Mouse (Mus musculus): ENCODE results near the gene Kifc5b. TPM values are rescaled to one million over a fixed set of nuclear protein-coding genes. Genes with fewer than 3 reads are reported as not detected.
A peak's percentile ranks its signal among the peaks of the same experiment; 100 is the strongest.
"Not testable (repeated sequence)": the region's sequence is repeated elsewhere in the genome, so short reads cannot be mapped to it uniquely, and the experiment has no call there.

Gene Kifc5b
- polyA plus RNA-seq, 1 experiment from 2014 or later = 5.3 TPM

DNA sequence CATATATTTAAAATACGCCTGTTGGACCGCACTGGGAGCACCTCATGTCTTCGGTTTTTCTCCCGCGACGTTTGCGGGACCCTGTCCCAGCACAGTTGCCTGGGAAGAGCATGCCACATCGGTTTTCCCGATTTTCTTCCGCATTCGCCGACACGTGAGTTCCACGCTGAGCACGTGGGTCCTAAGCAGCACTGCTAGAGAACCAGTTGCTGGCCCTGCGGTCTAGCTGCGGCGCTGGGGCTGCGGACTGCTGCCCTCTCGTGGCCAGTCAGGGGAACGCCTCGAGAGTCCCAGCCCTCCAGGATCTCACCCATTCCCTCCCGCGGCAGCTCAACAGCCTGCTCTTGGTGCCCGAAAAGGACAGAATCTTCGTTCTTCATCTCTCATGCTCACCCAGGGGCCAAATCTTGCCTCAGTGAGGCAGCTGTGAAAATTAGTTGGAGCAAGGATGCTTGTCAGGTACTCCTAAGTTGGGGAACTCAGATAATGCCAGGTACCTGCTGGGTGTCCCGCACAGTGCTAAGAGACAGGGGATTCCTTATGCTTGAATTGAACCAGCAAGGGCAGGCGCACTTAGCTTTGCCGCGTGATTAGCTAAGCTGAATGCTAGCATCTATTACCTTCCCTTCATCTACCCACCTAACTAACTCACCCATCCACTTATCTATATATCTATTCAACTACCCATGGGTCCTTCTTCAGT, 30.7 kb upstream of the Kifc5b start:
- 8% methylated on average over 30 of the region's 30 CpGs for WGBS

DNA sequence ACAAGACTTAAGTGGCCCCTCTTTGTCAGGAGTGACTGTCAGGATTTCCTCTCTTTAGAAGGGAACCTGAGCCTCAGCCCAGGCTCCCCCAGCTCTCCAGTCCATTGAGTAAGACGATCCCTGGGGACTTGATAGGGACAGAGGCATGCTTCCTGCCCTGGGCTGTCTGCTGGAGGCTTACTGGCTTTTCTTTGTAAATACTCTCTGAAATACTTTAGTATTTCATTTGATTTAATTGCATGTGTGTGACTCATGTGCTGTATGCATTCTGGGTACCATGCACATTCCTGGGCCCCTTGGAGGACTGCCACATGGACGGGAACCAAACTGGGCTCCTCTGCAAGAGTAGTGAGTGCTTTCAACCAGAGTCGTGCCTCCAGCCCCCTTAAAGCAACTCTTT, 29.0 kb upstream of the Kifc5b start:
- no peaks in the 10 kb centered on the region for H3K27me3 ChIP-seq
- 0 out of 2 replicates have a peak overlapping the region, but pooled peaks have one; percentile 7 for H3K9ac ChIP-seq
- H3K4me3 ChIP-seq = no peak overlapping the region
- H3K4me1 ChIP-seq (replicated peaks) = peaks cover 67% of the 10 kb centered on the region
- ATAC-seq (replicated peaks; ENCODE audit: insufficient number of reproducible peaks, insufficient read depth, low FRiP score, low read depth) = no peak
- WGBS = 10% methylated on average over 3 of the region's 3 CpGs
- H3K36me3 ChIP-seq = no peaks in the 10 kb centered on the region
- H3K9me3 ChIP-seq (replicated peaks) = no peaks in the 10 kb centered on the region
- H3K4me2 ChIP-seq = peak overlapping the region; percentile 19; the same call in 1 of the 2 replicates
- H3K27ac ChIP-seq = peak overlapping the region; percentile 78

More for the DNA sequence above, 30.7 kb upstream of the Kifc5b start:
- peak; percentile 74 for ATAC-seq (replicated peaks; ENCODE audit: insufficient number of reproducible peaks, insufficient read depth, low FRiP score, low read depth)
- Histone ChIP-seq H3K9me3 (replicated peaks) (no peaks in the 10 kb centered on the region), H3K27me3 (no peaks in the 10 kb centered on the region), H3K9ac (peak overlapping the region; percentile 54), H3K4me3 (peak overlapping the region; percentile 49), H3K36me3 (no peaks in the 10 kb centered on the region), H3K4me1 (replicated peaks) (peaks cover 50% of the 10 kb centered on the region), H3K4me2 (peak overlapping the region; percentile 78), H3K27ac (peak overlapping the region; percentile 93)

DNA sequence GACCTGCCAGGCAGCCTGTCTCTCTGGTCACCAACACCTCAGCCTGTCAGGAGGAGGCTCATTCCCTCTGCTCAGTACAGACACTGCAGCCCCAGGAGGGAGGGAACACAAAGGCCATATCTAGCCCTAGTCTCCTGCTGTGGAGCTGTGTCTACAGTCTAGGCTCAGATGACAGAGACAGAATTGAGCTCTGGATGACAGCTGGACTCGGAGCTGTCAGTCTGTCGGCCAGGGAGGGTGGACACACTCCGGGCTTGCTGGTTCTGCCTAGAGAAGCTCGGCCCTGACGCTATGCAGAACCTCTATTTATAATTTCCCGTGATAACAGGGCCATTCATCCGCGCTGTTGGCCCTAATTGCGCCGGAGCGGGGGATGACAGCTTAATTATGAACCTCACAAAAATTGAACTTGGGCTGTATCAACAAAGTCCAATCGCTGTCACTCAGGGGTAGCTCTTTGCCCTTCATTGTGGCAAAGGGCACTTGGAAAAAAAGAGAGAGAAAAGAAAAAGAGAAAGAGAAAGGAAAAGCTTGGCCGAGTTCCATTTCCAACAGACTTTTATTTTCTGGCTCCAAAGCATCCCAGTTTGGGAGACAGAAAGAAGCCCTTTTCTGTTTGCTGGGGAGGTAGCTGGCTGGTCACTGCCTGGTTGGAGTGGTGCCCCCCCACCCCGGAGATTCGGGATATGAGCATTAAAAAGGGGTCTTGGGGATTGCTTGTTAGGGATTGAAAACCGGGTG, 24.1 kb upstream of the Kifc5b start:
- no peaks in the 10 kb centered on the region for H3K9me3 ChIP-seq (replicated peaks)
- peak overlapping the region; percentile 46 for H3K9ac ChIP-seq
- peak; percentile 92 for ATAC-seq (replicated peaks; ENCODE audit: insufficient number of reproducible peaks, insufficient read depth, low FRiP score, low read depth)
- H3K27me3 ChIP-seq = no peaks in the 10 kb centered on the region
- peak overlapping the region; percentile 53 for H3K4me2 ChIP-seq
- peak overlapping the region; percentile 32 for H3K4me3 ChIP-seq
- H3K27ac ChIP-seq = peak overlapping the region; percentile 96
- 22% methylated on average over 16 of the region's 16 CpGs for WGBS
- H3K36me3 ChIP-seq = no peaks in the 10 kb centered on the region
- H3K4me1 ChIP-seq (replicated peaks) = peaks cover 51% of the 10 kb centered on the region

DNA sequence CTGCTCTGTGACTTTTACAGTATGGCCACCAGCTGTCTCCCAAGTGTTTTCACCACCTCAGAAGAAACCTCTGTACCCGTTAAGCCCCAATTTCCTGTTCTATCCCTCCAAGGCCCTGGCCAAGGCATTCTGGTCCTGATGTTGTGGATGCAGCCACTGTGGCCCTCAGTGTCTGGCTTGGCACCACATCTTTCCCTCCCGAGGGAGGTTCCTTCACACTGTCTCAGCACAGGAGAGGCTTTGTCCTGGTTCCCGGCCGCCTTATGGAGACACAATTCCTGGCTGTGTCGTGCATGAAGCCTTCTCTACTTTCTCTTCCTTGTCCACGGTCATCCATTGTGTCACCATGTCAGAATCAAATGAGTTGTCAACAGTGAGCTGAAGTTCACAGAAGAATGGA, 23.4 kb upstream of the Kifc5b start:
- Histone ChIP-seq H3K36me3 (no peaks in the 10 kb centered on the region), H3K27ac (peak overlapping the region; percentile 96), H3K27me3 (no peaks in the 10 kb centered on the region), H3K4me3 (no peak overlapping the region), H3K4me1 (replicated peaks) (peaks cover 44% of the 10 kb centered on the region), H3K9me3 (replicated peaks) (no peaks in the 10 kb centered on the region), H3K9ac (no peak overlapping the region), H3K4me2 (peak overlapping the region; percentile 53)
- WGBS = 36% methylated on average over 6 of the region's 6 CpGs
- no peak for ATAC-seq (replicated peaks; ENCODE audit: insufficient number of reproducible peaks, insufficient read depth, low FRiP score, low read depth)

DNA sequence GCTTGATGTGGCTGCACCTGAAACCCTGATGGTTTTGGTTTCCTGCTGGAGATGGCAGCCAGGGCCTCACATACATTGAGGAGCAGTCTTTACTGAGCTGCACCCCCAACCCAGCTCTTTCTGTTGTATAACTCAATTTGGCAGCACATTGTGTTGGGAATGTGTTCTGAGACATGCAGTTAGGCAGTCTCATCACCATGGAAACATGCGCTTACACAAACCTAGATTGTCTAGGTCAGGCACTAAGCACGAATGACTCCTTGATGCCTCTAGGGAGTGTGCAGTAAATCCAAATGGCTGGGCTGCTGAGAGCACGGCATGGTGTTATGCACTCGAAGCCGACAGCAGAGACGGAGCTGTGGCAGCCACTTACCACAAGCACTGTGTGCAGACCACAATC, 22.5 kb upstream of the Kifc5b start:
- no peaks in the 10 kb centered on the region for H3K27me3 ChIP-seq
- H3K4me2 ChIP-seq = no peak overlapping the region
- peaks cover 40% of the 10 kb centered on the region for H3K4me1 ChIP-seq (replicated peaks)
- no peak overlapping the region for H3K4me3 ChIP-seq
- no peaks in the 10 kb centered on the region for H3K36me3 ChIP-seq
- H3K27ac ChIP-seq = peak overlapping the region; percentile 96
- no peak for ATAC-seq (replicated peaks; ENCODE audit: insufficient number of reproducible peaks, insufficient read depth, low FRiP score, low read depth)
- 61% methylated on average over 6 of the region's 6 CpGs for WGBS
- no peaks in the 10 kb centered on the region for H3K9me3 ChIP-seq (replicated peaks)
- no peak overlapping the region for H3K9ac ChIP-seq

DNA sequence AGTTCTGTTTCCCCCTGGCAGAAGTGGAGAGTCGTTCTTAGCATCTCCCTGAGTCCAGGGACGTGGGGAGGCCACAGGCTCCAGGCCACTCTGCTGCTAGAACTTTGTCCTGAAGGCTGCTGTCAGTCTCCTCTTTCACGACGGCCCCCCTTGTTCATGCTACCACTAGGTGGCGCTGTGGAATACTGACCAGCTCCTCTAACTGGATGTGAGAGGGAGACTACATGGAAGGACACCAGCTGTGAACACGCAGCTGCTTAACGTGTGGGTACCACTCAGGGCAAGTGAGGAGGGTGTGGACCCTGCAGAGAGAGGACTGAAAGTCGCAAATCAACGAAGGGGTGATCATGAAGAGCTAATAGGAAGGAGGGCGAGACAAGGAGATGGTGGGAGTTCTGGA, 21.3 kb upstream of the Kifc5b start:
- peaks cover 40% of the 10 kb centered on the region for H3K4me1 ChIP-seq (replicated peaks)
- 26% methylated on average over 10 of the region's 10 CpGs for WGBS
- no peak overlapping the region for H3K9ac ChIP-seq
- H3K27me3 ChIP-seq = no peaks in the 10 kb centered on the region
- no peak overlapping the region for H3K4me3 ChIP-seq
- no peak overlapping the region for H3K4me2 ChIP-seq
- no peak for ATAC-seq (replicated peaks; ENCODE audit: insufficient number of reproducible peaks, insufficient read depth, low FRiP score, low read depth)
- H3K9me3 ChIP-seq (replicated peaks) = no peaks in the 10 kb centered on the region
- H3K36me3 ChIP-seq = no peaks in the 10 kb centered on the region
- H3K27ac ChIP-seq = no peak overlapping the region

DNA sequence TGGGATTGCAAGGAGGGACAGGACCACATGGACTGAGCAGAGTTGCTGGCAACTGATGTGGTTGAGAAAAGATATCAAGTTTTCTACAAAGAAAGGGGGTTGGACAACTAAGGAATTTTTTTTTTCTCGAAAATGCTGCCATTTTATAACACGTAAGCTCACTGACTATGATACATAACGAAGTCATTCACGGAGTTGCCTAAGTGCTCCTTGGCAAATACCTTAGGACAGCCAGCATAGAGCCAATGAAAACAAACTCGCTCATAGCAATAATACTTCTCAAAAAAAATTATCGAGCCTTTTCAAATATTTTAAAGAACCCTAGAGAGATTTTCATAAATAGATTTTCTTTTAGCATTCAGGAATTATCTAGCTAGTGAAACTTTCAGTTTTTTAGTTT, 16.0 kb upstream of the Kifc5b start:
- no peak for ATAC-seq (replicated peaks; ENCODE audit: insufficient number of reproducible peaks, insufficient read depth, low FRiP score, low read depth)
- Histone ChIP-seq H3K4me2 (no peak overlapping the region), H3K9me3 (replicated peaks) (no peaks in the 10 kb centered on the region), H3K9ac (no peak overlapping the region), H3K4me1 (replicated peaks) (0 out of 2 replicates have a peak, but pooled peaks cover 6% of the 10 kb centered on the region), H3K27me3 (no peaks in the 10 kb centered on the region), H3K4me3 (no peak overlapping the region), H3K27ac (no peak overlapping the region), H3K36me3 (no peaks in the 10 kb centered on the region)
- 74% methylated on average over 6 of the region's 6 CpGs for WGBS

DNA sequence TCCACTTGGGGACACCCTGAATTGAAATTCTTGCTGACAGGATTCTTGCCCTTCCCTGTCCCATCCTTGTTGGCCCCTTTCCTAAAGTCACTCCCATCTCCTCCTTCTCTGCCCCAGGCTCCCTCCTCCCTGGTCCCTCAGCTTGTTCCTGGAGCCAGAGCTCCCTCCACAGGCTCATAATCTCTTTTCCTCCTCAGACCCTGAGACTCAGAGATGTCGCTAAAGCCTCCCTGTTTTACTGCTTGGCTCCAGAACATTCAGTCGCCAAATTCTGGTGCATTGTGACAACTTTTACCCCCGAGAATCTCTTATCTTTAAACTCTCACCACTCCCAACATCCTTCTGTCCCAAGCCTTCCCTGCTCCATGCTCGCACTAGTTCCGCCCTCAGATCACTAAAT, 12.6 kb upstream of the Kifc5b start:
- H3K4me3 ChIP-seq = no peak overlapping the region
- 42% methylated on average over 5 of the region's 5 CpGs for whole genome bisulfite sequencing
- H3K9me3 ChIP-seq (replicated peaks) = no peaks in the 10 kb centered on the region
- no peaks in the 10 kb centered on the region for H3K4me1 ChIP-seq (replicated peaks)
- H3K27me3 ChIP-seq = no peaks in the 10 kb centered on the region
- no peak overlapping the region for H3K9ac ChIP-seq
- no peak overlapping the region for H3K4me2 ChIP-seq
- H3K27ac ChIP-seq = no peak overlapping the region
- H3K36me3 ChIP-seq = no peaks in the 10 kb centered on the region
- no peak for ATAC-seq (replicated peaks; ENCODE audit: insufficient number of reproducible peaks, insufficient read depth, low FRiP score, low read depth)

DNA sequence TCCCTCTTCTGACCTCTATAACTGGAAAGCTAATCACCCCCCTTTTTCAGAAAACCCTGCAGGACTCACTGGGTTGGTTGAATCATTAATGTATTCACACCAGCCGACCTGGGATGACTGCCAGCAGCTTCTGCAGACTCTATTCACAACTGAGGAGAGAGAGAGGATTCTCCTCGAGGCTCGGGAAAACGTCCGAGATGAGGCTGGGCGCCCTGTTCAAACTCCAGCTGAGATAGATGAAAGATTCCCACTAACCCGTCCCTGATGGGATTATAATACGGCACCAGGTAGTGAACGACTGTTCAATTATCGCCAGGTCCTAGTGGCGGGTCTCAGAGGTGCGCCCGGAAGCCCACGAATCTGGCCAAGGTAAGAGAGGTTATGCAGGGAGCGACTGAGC, 9.4 kb upstream of the Kifc5b start:
- 86% methylated on average over 15 of the region's 15 CpGs for WGBS
- not testable (repeated sequence) for H3K27ac ChIP-seq; H3K4me2 ChIP-seq; H3K27me3 ChIP-seq; H3K36me3 ChIP-seq; H3K9ac ChIP-seq; H3K4me3 ChIP-seq; H3K9me3 ChIP-seq (replicated peaks); ATAC-seq (replicated peaks; ENCODE audit: insufficient number of reproducible peaks, insufficient read depth, low FRiP score, low read depth); H3K4me1 ChIP-seq (replicated peaks)

DNA sequence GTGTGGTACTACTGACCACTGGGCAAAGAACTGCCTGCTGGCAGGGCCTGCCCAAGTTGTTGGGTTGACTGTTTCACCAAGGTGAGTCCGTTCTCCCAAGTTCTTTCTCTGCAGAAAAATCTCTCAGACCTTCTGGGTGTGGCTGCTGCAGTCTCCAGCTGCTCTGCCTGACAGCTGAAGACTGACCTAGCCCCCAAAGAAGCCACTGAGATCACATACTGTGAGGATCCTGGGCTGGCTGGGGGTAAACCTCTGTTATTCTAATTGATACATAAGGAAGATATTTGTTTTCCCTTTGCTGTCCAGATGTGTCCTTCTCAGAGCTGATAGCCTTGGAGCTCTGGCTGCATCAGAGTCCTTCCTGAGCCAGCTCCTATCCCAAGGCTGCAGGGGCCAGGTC, 1.6 kb upstream of the Kifc5b start:
- no peaks in the 10 kb centered on the region for H3K27me3 ChIP-seq
- no peaks in the 10 kb centered on the region; the same call in 1 of the 2 replicates for H3K36me3 ChIP-seq
- 54% methylated on average over 1 of the region's 1 CpGs for whole genome bisulfite sequencing
- H3K4me1 ChIP-seq (replicated peaks) = peaks cover 14% of the 10 kb centered on the region
- no peak for ATAC-seq (replicated peaks; ENCODE audit: insufficient number of reproducible peaks, insufficient read depth, low FRiP score, low read depth)
- no peak overlapping the region for H3K4me3 ChIP-seq
- H3K4me2 ChIP-seq = no peak overlapping the region
- no peak overlapping the region for H3K9ac ChIP-seq
- H3K27ac ChIP-seq = no peak overlapping the region
- H3K9me3 ChIP-seq (replicated peaks) = no peaks in the 10 kb centered on the region

DNA sequence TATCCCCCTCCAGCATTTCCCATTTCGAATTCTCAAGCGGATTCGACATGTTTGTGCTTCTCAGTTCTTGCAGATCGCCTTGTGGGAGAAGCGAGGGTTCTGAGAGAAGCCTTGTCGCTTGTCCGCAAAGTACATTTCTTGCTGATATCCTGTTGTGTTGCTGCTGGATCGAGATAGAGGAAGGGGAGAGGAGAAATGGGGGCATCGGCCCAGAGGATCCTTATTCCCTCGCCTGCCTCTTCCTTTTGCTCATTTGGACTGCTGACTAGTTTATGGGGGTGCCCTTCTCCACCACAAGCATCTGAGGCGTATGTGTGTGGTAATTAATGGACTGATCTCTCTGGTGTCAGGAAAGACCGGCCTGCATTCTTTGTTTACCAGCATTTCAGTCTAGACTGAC, 669 bp downstream of the Kifc5b start:
- H3K4me1 ChIP-seq (replicated peaks) = peaks cover 14% of the 10 kb centered on the region
- H3K27ac ChIP-seq = peak overlapping the region; percentile 68
- H3K4me3 ChIP-seq = peak overlapping the region; percentile 67
- not testable (repeated sequence) for ATAC-seq (replicated peaks; ENCODE audit: insufficient number of reproducible peaks, insufficient read depth, low FRiP score, low read depth); H3K27me3 ChIP-seq; H3K36me3 ChIP-seq; H3K9me3 ChIP-seq (replicated peaks)
- under 1% methylated on average over 12 of the region's 12 CpGs for WGBS
- peak overlapping the region; percentile 66 for H3K9ac ChIP-seq
- H3K4me2 ChIP-seq = peak overlapping the region; percentile 69
